Mouse (Mus musculus): ENCODE measurements around the gene Erc2. TPM values are rescaled to one million over a fixed set of nuclear protein-coding genes. Genes with fewer than 3 reads are reported as not detected.

The Erc2 gene
- polyA plus RNA-seq, 2 experiments = 0.52 to 0.99 TPM

GRCm38 (mm10) chr14:28362336-28362735 is 740.1 kb downstream of the Erc2 start:
- no peak overlapping the region for H3K9ac ChIP-seq (replicated peaks)
- no peaks in the 10 kb centered on the region for H3K36me3 ChIP-seq (replicated peaks; ENCODE audit: control insufficient read depth, insufficient read depth, low read depth)
- no peaks in the 10 kb centered on the region for H3K9me3 ChIP-seq (ENCODE audit: control insufficient read depth, low read length)
- no peak for TF ChIP-seq CTCF (IDR thresholded peaks at IDR 0.05; ENCODE audit: low read depth)
- no peak for TF ChIP-seq EP300 (IDR thresholded peaks at IDR 0.05; ENCODE audit: low read depth)
- WGBS (ENCODE audit: insufficient replicate concordance) = 59% methylated on average over 4 of the region's 4 CpGs
- ATAC-seq (ENCODE audit: insufficient read depth) (no peak), DNase-seq (ENCODE audit: low read depth in 3 of 3, low spot score in 3 of 3) (no peak)
- no peaks in the 10 kb centered on the region for H3K4me1 ChIP-seq (replicated peaks; ENCODE audit: control insufficient read depth in 2 of 2, insufficient read depth in 2 of 2, low read length in 1 of 2)
- H3K27me3 ChIP-seq (ENCODE audit: control insufficient read depth, insufficient read depth, low read length) = no peaks in the 10 kb centered on the region
- no peak overlapping the region for H3K4me2 ChIP-seq (ENCODE audit: low read depth)
- no peak overlapping the region for H3K27ac ChIP-seq
- H3K4me3 ChIP-seq (ENCODE audit: insufficient read depth in 1 of 2, low read depth in 2 of 2, low read length in 2 of 2) = no peak overlapping the region

DNA sequence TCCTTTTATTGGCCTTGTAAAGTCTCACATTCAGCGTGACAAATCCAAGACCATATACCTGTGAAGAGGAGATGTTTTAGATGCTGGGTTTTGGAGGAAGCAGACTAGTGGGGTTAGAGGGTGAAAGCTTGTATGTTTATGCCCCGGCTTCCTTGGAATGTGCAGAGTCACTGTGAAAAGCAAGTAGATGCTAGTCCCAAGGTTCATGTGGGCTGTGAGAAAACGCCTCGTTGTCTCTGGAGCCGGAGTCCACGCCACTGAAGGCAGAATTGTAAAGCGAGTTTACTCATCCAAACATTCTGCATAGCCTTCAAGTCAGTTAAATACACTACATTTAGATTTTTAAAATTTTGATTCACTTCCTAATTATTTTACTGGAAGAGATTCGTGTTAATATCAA is 748.5 kb downstream of the Erc2 start:
- no peak overlapping the region for H3K27ac ChIP-seq
- ATAC-seq (ENCODE audit: insufficient read depth) (no peak), DNase-seq (ENCODE audit: low read depth in 3 of 3, low spot score in 3 of 3) (no peak)
- H3K4me1 ChIP-seq (replicated peaks; ENCODE audit: control insufficient read depth in 2 of 2, insufficient read depth in 2 of 2, low read length in 1 of 2) = no peaks in the 10 kb centered on the region
- no peaks in the 10 kb centered on the region for H3K27me3 ChIP-seq (ENCODE audit: control insufficient read depth, insufficient read depth, low read length)
- no peaks in the 10 kb centered on the region for H3K9me3 ChIP-seq (ENCODE audit: control insufficient read depth, low read length)
- 43% methylated on average over 8 of the region's 8 CpGs for WGBS (ENCODE audit: insufficient replicate concordance)
- no peak overlapping the region for H3K4me2 ChIP-seq (ENCODE audit: low read depth)
- H3K4me3 ChIP-seq (ENCODE audit: insufficient read depth in 1 of 2, low read depth in 2 of 2, low read length in 2 of 2) = no peak overlapping the region
- TF ChIP-seq EP300 (IDR thresholded peaks at IDR 0.05; ENCODE audit: low read depth) = no peak
- TF ChIP-seq CTCF (IDR thresholded peaks at IDR 0.05; ENCODE audit: low read depth) = no peak
- H3K9ac ChIP-seq (replicated peaks) = no peak overlapping the region
- H3K36me3 ChIP-seq (replicated peaks; ENCODE audit: control insufficient read depth, insufficient read depth, low read depth) = no peaks in the 10 kb centered on the region

GRCm38 (mm10) chr14:28371651-28372050 is 749.4 kb downstream of the Erc2 start:
- H3K9ac ChIP-seq (replicated peaks) = no peak overlapping the region
- no peaks in the 10 kb centered on the region for H3K27me3 ChIP-seq (ENCODE audit: control insufficient read depth, insufficient read depth, low read length)
- TF ChIP-seq EP300 (IDR thresholded peaks at IDR 0.05; ENCODE audit: low read depth) (no peak), CTCF (IDR thresholded peaks at IDR 0.05; ENCODE audit: low read depth) (no peak)
- no peak overlapping the region for H3K4me3 ChIP-seq (ENCODE audit: insufficient read depth in 1 of 2, low read depth in 2 of 2, low read length in 2 of 2)
- H3K9me3 ChIP-seq (ENCODE audit: control insufficient read depth, low read length) = no peaks in the 10 kb centered on the region
- H3K4me1 ChIP-seq (replicated peaks; ENCODE audit: control insufficient read depth in 2 of 2, insufficient read depth in 2 of 2, low read length in 1 of 2) = no peaks in the 10 kb centered on the region
- no peak for DNase-seq (ENCODE audit: low read depth in 3 of 3, low spot score in 3 of 3)
- no peak overlapping the region for H3K27ac ChIP-seq
- H3K4me2 ChIP-seq (ENCODE audit: low read depth) = no peak overlapping the region
- 73% methylated on average over 10 of the region's 10 CpGs for WGBS (ENCODE audit: insufficient replicate concordance)
- no peak for ATAC-seq (ENCODE audit: insufficient read depth)
- H3K36me3 ChIP-seq (replicated peaks; ENCODE audit: control insufficient read depth, insufficient read depth, low read depth) = no peaks in the 10 kb centered on the region

DNA sequence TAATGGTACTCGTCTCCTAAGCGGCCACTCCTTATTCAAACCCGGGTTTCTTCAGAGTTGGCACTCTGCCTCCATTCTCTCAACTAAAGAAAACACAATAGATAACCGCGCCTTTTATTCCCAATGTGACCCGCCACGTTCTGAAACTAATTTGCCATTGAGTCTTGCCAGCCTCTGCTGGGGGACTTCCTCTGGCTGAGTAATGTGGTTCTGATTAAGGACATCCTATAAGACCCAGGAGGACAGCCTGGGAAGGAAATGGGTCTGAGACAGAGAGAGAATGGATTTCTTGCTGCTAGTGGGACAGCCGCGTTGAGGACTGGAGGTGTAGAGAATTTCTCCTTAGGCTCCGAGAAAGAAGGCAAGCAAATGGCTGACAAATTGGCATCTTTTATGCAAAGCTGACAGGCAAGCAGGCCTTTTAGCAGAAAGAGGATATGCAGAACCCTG is 753.4 kb downstream of the Erc2 start:
- Histone ChIP-seq H3K27me3 (ENCODE audit: control insufficient read depth, insufficient read depth, low read length) (no peaks in the 10 kb centered on the region), H3K9me3 (ENCODE audit: control insufficient read depth, low read length) (no peaks in the 10 kb centered on the region), H3K27ac (no peak overlapping the region), H3K36me3 (replicated peaks; ENCODE audit: control insufficient read depth, insufficient read depth, low read depth) (no peaks in the 10 kb centered on the region), H3K4me2 (ENCODE audit: low read depth) (no peak overlapping the region), H3K4me1 (replicated peaks; ENCODE audit: control insufficient read depth in 2 of 2, insufficient read depth in 2 of 2, low read length in 1 of 2) (no peaks in the 10 kb centered on the region), H3K9ac (replicated peaks) (no peak overlapping the region), H3K4me3 (ENCODE audit: insufficient read depth in 1 of 2, low read depth in 2 of 2, low read length in 2 of 2) (no peak overlapping the region)
- ATAC-seq (ENCODE audit: insufficient read depth) = no peak
- no peak for DNase-seq (ENCODE audit: low read depth in 3 of 3, low spot score in 3 of 3)
- 27% methylated on average over 10 of the region's 10 CpGs for WGBS (ENCODE audit: insufficient replicate concordance)
- TF ChIP-seq CTCF (IDR thresholded peaks at IDR 0.05; ENCODE audit: low read depth) (no peak), EP300 (IDR thresholded peaks at IDR 0.05; ENCODE audit: low read depth) (no peak)

DNA sequence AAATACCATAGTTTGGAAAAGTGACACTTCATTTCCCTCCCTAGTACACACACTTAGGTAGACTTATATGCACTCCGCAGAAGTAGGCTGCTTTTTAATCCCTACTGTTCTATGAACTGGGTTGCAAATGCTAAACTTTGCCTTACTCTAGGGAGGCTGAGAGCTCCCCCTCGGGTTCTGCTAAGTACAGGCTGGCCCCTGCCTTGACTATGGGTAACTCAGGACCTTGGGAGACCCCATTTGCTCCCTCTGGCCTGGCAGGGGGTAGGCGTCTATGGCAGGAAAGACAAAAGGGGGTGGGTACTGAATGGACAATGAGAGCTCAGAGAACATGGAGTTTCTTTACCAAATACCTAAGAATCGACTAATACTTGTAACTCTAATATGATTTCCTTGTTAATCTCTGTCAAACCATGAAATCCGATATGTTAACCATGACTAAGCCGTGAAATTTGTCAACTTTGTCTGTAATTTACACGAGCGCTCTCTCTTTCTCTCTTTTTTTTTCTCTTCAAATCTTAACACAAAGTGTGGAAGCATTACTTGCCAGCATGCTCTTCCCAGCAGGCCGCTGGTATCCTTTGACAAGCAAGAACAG is 754.1 kb downstream of the Erc2 start:
- no peaks in the 10 kb centered on the region for H3K9me3 ChIP-seq (ENCODE audit: control insufficient read depth, low read length)
- H3K27me3 ChIP-seq (ENCODE audit: control insufficient read depth, insufficient read depth, low read length) = no peaks in the 10 kb centered on the region
- H3K4me2 ChIP-seq (ENCODE audit: low read depth) = no peak overlapping the region
- TF ChIP-seq CTCF (IDR thresholded peaks at IDR 0.05; ENCODE audit: low read depth) = no peak
- no peak for TF ChIP-seq EP300 (IDR thresholded peaks at IDR 0.05; ENCODE audit: low read depth)
- H3K4me1 ChIP-seq (replicated peaks; ENCODE audit: control insufficient read depth in 2 of 2, insufficient read depth in 2 of 2, low read length in 1 of 2) = no peaks in the 10 kb centered on the region
- ATAC-seq (ENCODE audit: insufficient read depth) (no peak), DNase-seq (ENCODE audit: low read depth in 3 of 3, low spot score in 3 of 3) (no peak)
- H3K9ac ChIP-seq (replicated peaks) = no peak overlapping the region
- H3K27ac ChIP-seq = no peak overlapping the region
- no peaks in the 10 kb centered on the region for H3K36me3 ChIP-seq (replicated peaks; ENCODE audit: control insufficient read depth, insufficient read depth, low read depth)
- H3K4me3 ChIP-seq (ENCODE audit: insufficient read depth in 1 of 2, low read depth in 2 of 2, low read length in 2 of 2) = no peak overlapping the region
- 53% methylated on average over 9 of the region's 9 CpGs for WGBS (ENCODE audit: insufficient replicate concordance)

All from liver, embryonic 14.5 days (tissue).